19 mouse cellular contexts compared by ENCODE assay signal in the genomic region with DNA sequence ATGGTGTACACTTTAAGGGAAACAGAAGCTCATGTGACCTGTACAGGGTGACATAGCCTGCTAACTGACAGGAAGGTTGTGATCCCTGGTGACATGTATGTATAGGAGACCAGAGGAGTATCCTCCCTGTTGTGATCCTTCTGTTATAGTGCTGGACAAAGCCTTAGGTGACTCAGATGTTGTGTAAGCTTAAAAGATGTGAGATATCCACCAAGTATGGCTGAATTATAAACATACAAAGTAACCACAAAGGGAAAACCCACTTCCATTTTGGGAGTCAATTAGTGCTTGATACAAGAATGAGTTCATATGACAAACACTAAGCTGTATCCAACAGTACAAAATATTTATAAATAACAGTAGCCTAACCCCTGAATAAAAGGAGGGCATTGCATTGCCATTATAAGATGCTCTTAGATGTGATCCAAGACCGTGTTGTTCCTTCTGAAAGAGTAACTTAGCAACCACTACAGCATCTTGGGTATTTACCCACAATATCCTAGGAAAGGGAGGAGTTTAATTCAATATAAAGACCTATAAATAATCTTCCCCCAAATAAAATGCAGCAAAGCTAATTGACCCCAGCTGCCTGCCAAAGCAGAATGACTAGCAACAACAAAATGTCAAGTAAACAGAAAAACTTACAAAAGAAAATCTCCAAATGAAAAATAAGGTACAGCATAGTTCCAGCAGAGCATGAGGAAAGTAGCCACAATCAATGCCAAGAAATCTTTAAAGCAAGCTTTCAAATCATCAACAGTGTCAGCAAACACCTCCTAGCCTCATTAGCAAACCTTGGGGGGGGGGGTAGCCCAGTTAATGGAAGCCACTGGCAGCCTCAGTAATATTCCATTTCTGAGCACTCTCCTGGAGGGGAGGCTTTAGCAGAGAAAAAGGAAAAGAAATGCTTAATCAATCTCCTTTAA.
A peak's percentile ranks its signal among the peaks of the same experiment; 100 is the strongest.
DNase-seq lines count a peak whose midpoint lies in the region; ATAC-seq and TF ChIP-seq lines count a peak whose summit lies in the region.
"Had no signal": no experiment of that assay in that cellular context is flagged by ENCODE, and none has a peak within 500 bp of the region (broad histone marks: within the 10 kb centered on the region; RNA-seq: fewer than 3 reads in every experiment).

No protein-coding gene starts in this region.

- no peaks in the 10 kb centered on the region for H3K79me3 ChIP-seq in C2C12 (ENCODE audit: low read depth)

- no peaks in the 10 kb centered on the region for H3K79me2 ChIP-seq in C2C12 (ENCODE audit: control insufficient read depth, insufficient read depth)

- H3ac ChIP-seq in C2C12 (ENCODE audit: control insufficient read depth, insufficient read length, low read depth), result no peak overlapping the region

- ATAC-seq in hindbrain, embryonic 11.5 days (ENCODE audit: low FRiP score), result 0 out of 2 replicates have a peak, but pooled peaks have one; percentile 27
- no peak for ATAC-seq in hindbrain, embryonic 12.5 days (ENCODE audit: low FRiP score)
- peak; percentile 77 for ATAC-seq in hindbrain, embryonic 16.5 days
- no peak for ATAC-seq in midbrain, embryonic 14.5 days (ENCODE audit: low FRiP score, low TSS enrichment)

- no peak for TF ChIP-seq POLR2A in brain, embryonic 14.5 days (IDR thresholded peaks at IDR 0.05; ENCODE audit: borderline replicate concordance, extremely low read depth, insufficient read depth, insufficient read length, poor library complexity, severe bottlenecking)

- no peak overlapping the region for H3K9ac ChIP-seq in hindbrain, embryonic 11.5 days (ENCODE audit: low read depth, low read length)
- H3K9ac ChIP-seq in hindbrain, embryonic 12.5 days, result no peak overlapping the region
- no peak overlapping the region for H3K9ac ChIP-seq in hindbrain, embryonic 16.5 days (ENCODE audit: low read depth, low read length)
- H3K9ac ChIP-seq in midbrain, embryonic 14.5 days (replicated peaks; ENCODE audit: low read length), result no peak overlapping the region
- H3K9ac ChIP-seq: liver, embryonic 13.5 days; lung, embryonic 14.5 days; neural tube, embryonic 15.5 days had no signal

- H3K4me1 ChIP-seq in hindbrain, embryonic 11.5 days (replicated peaks; ENCODE audit: control insufficient read depth, insufficient read depth, low read length), result no peaks in the 10 kb centered on the region
- no peaks in the 10 kb centered on the region for H3K4me1 ChIP-seq in hindbrain, embryonic 12.5 days
- no peaks in the 10 kb centered on the region for H3K4me1 ChIP-seq in hindbrain, embryonic 16.5 days (ENCODE audit: control insufficient read depth, insufficient read depth, low read depth, low read length)
- no peaks in the 10 kb centered on the region for H3K4me1 ChIP-seq in midbrain, embryonic 14.5 days (ENCODE audit: control insufficient read depth, insufficient read depth, low read length)
- H3K4me1 ChIP-seq: liver, embryonic 13.5 days; neural tube, embryonic 15.5 days had no signal

- DNase-seq in hindbrain, embryonic 11.5 days (ENCODE audit: low spot score), result no peak
- DNase-seq in brain, embryonic 14.5 days (ENCODE audit: low read depth), result peak; percentile 72
- DNase-seq in heart, adult 18-20 months, result no peak
- no peak for DNase-seq in midbrain, embryonic 14.5 days
- DNase-seq in left cerebral cortex, adult 11 months (ENCODE audit: low spot score), result no peak
- DNase-seq: adrenal gland, postnatal 25 days; cerebellum, adult 2 months; cerebellum, postnatal 36 days; gastrocnemius, postnatal 14 days; kidney, adult 11 months; kidney, postnatal 14 days; liver, embryonic 13.5 days; lung, embryonic 14.5 days; lung, postnatal 36 days; thymus, postnatal 4 days had no signal

- H3K4me3 ChIP-seq in hindbrain, embryonic 11.5 days (ENCODE audit: low read depth, low read length), result no peak overlapping the region
- H3K4me3 ChIP-seq in hindbrain, embryonic 12.5 days, result no peak overlapping the region
- no peak overlapping the region for H3K4me3 ChIP-seq in C2C12 (ENCODE audit: insufficient read depth, poor library complexity, severe bottlenecking)
- H3K4me3 ChIP-seq in hindbrain, embryonic 16.5 days (ENCODE audit: low read length), result no peak overlapping the region
- no peak overlapping the region for H3K4me3 ChIP-seq in midbrain, embryonic 14.5 days (replicated peaks; ENCODE audit: low read depth, low read length)
- H3K4me3 ChIP-seq: liver, embryonic 13.5 days; neural tube, embryonic 15.5 days had no signal

- H3K4me2 ChIP-seq in hindbrain, embryonic 11.5 days (replicated peaks; ENCODE audit: low read depth, low read length), result no peak overlapping the region
- no peak overlapping the region for H3K4me2 ChIP-seq in hindbrain, embryonic 12.5 days (replicated peaks)
- no peak overlapping the region for H3K4me2 ChIP-seq in hindbrain, embryonic 16.5 days (ENCODE audit: low read length)
- no peak overlapping the region for H3K4me2 ChIP-seq in midbrain, embryonic 14.5 days (ENCODE audit: low read length)
- H3K4me2 ChIP-seq: liver, embryonic 13.5 days; lung, embryonic 14.5 days; neural tube, embryonic 15.5 days had no signal

- no peaks in the 10 kb centered on the region for H3K27me3 ChIP-seq in hindbrain, embryonic 11.5 days (ENCODE audit: control insufficient read depth, insufficient read depth, low read length)
- no peaks in the 10 kb centered on the region for H3K27me3 ChIP-seq in hindbrain, embryonic 12.5 days
- H3K27me3 ChIP-seq in C2C12 (ENCODE audit: control insufficient read depth, insufficient read depth, insufficient read length), result no peaks in the 10 kb centered on the region
- no peaks in the 10 kb centered on the region for H3K27me3 ChIP-seq in hindbrain, embryonic 16.5 days (replicated peaks; ENCODE audit: control insufficient read depth, insufficient read depth, low read length)
- no peaks in the 10 kb centered on the region for H3K27me3 ChIP-seq in midbrain, embryonic 14.5 days (ENCODE audit: control insufficient read depth, insufficient read depth, low read length)
- H3K27me3 ChIP-seq: liver, embryonic 13.5 days; neural tube, embryonic 15.5 days had no signal

- TF ChIP-seq CTCF in C2C12 (IDR thresholded peaks at IDR 0.05; ENCODE audit: control insufficient read depth, insufficient read depth, insufficient read length), result no peak
- no peak for TF ChIP-seq CTCF in brain, embryonic 14.5 days (IDR thresholded peaks at IDR 0.05; ENCODE audit: borderline replicate concordance, extremely low read depth, insufficient read depth, insufficient read length)

- H3K9me3 ChIP-seq in hindbrain, embryonic 11.5 days (ENCODE audit: control insufficient read depth, low read length), result no peaks in the 10 kb centered on the region
- H3K9me3 ChIP-seq in hindbrain, embryonic 12.5 days (replicated peaks), result no peaks in the 10 kb centered on the region
- no peaks in the 10 kb centered on the region for H3K9me3 ChIP-seq in hindbrain, embryonic 16.5 days (ENCODE audit: control insufficient read depth, low read length)
- H3K9me3 ChIP-seq in midbrain, embryonic 14.5 days (ENCODE audit: control insufficient read depth, low read length), result no peaks in the 10 kb centered on the region
- H3K9me3 ChIP-seq: liver, embryonic 13.5 days; neural tube, embryonic 15.5 days had no signal

- no peaks in the 10 kb centered on the region for H3K36me3 ChIP-seq in hindbrain, embryonic 11.5 days (ENCODE audit: control insufficient read depth, insufficient read depth, low read length)
- no peaks in the 10 kb centered on the region for H3K36me3 ChIP-seq in hindbrain, embryonic 12.5 days
- H3K36me3 ChIP-seq in C2C12 (ENCODE audit: control insufficient read depth, insufficient read depth), result no peaks in the 10 kb centered on the region
- no peaks in the 10 kb centered on the region for H3K36me3 ChIP-seq in hindbrain, embryonic 16.5 days (ENCODE audit: control insufficient read depth, insufficient read depth, low read length)
- no peaks in the 10 kb centered on the region for H3K36me3 ChIP-seq in midbrain, embryonic 14.5 days (ENCODE audit: control insufficient read depth, insufficient read depth, low read length)
- H3K36me3 ChIP-seq: liver, embryonic 13.5 days; neural tube, embryonic 15.5 days had no signal

- WGBS in hindbrain, embryonic 11.5 days, result 75% methylated on average over 1 of the region's 1 CpGs
- 35% methylated on average over 1 of the region's 1 CpGs for WGBS in hindbrain, embryonic 12.5 days
- 19% methylated on average over 1 of the region's 1 CpGs for WGBS in hindbrain, embryonic 16.5 days
- WGBS in midbrain, embryonic 14.5 days, result 52% methylated on average over 1 of the region's 1 CpGs

- H3K27ac ChIP-seq in hindbrain, embryonic 11.5 days (ENCODE audit: low read depth, low read length), result no peak overlapping the region
- H3K27ac ChIP-seq in hindbrain, embryonic 12.5 days, result no peak overlapping the region
- H3K27ac ChIP-seq in hindbrain, embryonic 16.5 days (ENCODE audit: low read depth, low read length), result no peak overlapping the region
- no peak overlapping the region for H3K27ac ChIP-seq in midbrain, embryonic 14.5 days (replicated peaks; ENCODE audit: low read depth, low read length)
- H3K27ac ChIP-seq: liver, embryonic 13.5 days; neural tube, embryonic 15.5 days had no signal

TF ChIP-seq in C2C12, 6 proteins besides CTCF, POLR2A, EP300 and RAD21:
- TF ChIP-seq USF1 (IDR thresholded peaks at IDR 0.05; ENCODE audit: low read depth) (peak; percentile 41), CEBPB (IDR thresholded peaks at IDR 0.05; ENCODE audit: low read depth) (peak; percentile 71), FOSL1 (IDR thresholded peaks at IDR 0.05; ENCODE audit: insufficient read depth, low read length, poor library complexity, severe bottlenecking) (no peak), MAX (IDR thresholded peaks at IDR 0.05) (no peak)
TF ChIP-seq in C2C12: peak in this region for 2.

Comparison
In these comparisons a context has a peak if more than half of its experiments do, and no peak if none do; other contexts are left out.
1. ATAC-seq: peak in hindbrain, embryonic 11.5 days (single experiment) and hindbrain, embryonic 16.5 days (single experiment); none in hindbrain, embryonic 12.5 days (single experiment) and midbrain, embryonic 14.5 days (single experiment).